Mouse (Mus musculus) ovary, postnatal 36 days (tissue): ENCODE data around the gene Bex4.
"Not testable (repeated sequence)": the region's sequence is repeated elsewhere in the genome, so short reads cannot be mapped to it uniquely, and the experiment has no call there.

Experiments
- DNase-seq: peaks from one replicate; pipeline ENCODE4 v3.0.0; 2022; ENCODE audit warnings: low spot score, mixed read lengths

The Bex4 gene

DNA sequence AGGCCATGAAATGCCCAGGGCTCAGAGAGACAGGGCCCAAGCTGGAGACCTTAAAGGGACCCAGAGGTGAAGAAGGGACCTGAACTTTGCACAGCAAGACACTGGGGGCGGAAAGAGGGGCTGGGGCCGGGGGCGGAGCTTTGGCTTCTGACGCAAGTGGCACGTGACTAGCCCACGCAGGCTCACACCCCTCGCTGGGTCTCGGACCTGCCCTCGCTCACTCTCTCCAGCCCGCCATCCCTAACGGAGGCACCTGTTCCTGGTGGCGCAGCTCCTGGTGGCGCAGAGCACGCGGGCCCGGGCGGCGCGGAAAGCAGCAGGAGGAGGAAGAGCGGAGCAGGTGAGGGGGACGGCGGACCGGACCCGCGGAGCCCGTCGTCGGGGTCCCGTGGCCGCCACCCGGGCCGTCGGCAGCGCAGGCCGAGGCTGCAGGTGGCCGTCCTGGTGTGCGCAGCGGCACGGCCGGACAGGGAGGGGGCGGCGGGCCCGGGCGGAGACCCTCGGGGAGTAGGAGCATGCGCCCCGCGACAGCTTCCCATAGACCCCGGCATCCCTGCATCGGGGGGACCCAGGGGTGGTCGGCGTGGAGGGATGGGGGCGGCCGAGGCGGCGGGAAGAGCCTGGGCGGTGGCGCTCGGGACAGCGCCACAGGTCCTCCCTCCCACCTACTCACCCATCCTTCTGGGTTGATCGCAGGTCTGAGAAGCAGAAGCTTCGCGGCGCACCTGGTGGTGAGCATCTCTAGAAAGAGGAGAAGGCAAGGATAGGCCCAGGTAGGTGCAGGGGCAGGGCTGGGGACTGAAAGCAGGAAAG, at the start of gene Bex4:
Gene Bex4 (plus strand): TSS at position 170 of the 813 bp plus-strand sequence.
- DNase-seq: not testable (repeated sequence)

DNA sequence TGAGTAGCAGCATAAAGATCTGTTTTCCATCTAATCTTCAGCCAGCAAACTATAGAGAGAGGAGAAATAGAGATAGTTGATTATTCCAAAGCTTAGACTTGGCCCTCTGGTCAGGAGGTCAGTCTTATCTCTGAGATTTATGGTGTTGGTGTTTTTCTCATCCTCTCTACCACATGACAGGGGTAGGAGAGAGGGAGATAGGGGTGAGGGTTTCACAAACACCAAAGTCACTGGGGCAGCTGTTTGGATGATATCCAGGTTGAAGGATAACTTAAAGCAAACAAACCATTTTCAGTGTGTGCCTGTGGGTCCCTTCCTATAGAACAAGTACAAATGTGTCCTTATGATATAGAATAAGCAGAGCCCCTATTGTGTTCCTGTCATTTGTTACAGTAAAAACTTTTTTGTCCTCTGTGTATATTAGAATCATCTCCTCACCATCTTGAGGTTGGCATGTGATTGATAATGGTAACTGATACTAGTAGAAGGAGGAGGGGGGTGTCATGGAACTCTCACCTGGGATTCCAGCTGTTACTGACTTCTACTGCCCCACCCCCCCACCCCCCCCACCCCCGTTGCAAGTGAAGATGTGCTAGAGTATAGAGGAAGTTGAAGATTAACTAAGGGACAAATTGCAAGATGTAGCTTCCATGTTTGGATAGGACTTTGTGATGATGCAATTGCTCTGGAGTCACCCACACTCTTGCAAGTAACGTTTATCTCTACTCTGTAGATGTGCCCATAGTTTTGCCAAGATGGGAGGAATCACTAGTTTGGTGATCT, 46.1 kb upstream of the Bex4 start:
- DNase-seq: no peak

DNA sequence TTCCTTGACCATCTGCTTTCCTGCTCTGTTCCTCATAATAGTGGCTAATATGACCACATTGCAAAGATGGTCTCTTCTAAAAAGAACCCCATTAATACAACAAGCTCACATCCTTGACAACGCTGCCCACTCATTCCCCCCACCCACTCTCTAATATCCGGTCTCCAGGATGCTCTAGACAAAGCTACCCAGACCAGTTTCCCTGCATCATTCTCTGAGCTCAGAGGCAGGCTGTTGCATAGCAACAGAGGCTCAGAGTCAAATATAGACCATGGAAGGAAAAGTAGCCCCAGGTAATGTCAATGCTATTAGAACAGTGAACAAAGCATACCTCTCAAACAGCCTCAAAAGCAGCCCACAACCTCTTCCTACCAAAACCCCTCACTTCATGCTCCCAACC, 44.4 kb upstream of the Bex4 start:
- DNase-seq: no peak

DNA sequence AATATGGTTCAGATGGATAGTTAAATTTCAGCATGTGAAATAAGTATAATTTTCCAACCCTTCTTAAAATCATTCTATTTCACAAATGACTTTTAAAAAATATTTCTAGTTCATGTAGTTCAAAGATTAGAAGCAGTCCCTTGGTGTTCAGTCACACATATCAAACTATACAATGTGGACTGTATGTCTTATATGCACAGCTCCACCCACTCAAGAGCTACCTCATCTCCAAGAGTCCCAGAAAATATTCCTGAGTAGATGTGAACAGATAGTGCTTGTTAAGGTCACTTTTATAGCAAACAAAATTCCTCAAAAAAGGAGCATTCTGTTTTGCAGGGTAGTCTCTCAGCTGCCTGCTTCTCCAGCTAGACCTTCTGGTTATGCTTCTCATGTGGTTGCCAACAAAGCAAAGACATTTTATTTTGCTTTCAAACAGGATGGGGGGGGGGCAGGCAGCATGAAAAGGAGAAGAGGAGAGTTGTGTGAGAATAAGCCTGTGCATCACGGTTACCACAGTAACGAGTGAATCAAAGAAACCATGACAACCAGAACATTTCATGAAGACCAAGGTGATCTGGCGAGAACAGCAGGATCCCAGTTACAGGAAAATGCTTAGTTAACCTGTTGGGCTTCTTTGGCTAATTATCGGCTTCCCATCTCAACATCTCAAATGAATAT, 34.6 kb upstream of the Bex4 start:
- no peak for DNase-seq

DNA sequence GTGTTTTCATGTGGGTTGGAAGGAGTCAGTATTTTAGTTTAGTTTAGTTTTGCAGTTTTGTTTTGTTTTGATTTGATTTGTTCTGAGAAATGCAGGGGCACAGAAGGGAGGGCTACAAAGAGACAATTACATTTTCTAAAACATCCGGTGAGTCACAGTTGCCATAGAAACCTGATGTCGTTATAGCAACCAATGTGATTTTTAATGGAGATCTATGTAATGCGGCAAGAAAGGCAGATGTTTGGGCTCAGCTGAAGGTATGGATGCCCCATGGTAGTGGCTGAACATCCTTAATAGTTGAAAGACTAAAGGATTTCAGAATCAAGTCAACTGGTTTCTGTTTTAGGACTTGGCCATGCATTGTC, 34.1 kb upstream of the Bex4 start:
- no peak for DNase-seq

DNA sequence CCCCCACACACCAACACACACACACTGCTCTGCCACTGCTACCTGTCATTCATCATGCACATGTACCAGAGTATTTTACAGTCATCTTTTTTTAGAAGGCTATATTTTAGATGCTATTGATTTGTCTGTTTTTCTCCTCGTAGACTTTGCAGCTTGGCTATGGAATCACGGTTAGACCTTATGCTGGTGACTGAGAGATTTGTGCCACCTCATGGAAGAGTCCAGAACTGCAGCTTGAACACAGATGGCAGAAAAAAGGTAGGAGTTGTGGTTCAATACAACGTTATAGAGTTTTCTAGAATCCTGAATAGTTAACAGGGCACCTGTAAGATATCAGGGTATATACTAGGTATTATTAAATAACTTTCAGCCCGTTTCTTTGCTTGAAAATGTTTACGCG, 30.9 kb upstream of the Bex4 start:
- no peak for DNase-seq

DNA sequence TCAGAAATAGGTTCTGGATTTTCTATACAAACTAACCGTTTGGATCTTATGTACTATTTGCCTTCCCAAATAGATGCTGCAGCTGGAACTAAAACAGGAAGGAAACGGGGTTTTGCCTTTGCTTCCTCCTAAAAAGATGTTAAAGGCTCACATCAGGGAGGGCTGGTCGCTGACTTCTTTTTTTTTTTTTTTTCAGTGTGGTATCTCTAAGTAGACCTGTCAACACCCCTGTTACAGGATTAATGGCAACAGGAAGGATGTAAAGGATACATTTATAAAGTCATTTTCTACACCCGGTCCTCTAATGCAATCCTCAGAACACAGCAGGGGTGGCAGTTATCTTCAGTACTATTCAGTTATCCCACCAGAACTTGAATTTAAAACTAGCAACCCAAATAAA, 23.8 kb upstream of the Bex4 start:
- no peak for DNase-seq

DNA sequence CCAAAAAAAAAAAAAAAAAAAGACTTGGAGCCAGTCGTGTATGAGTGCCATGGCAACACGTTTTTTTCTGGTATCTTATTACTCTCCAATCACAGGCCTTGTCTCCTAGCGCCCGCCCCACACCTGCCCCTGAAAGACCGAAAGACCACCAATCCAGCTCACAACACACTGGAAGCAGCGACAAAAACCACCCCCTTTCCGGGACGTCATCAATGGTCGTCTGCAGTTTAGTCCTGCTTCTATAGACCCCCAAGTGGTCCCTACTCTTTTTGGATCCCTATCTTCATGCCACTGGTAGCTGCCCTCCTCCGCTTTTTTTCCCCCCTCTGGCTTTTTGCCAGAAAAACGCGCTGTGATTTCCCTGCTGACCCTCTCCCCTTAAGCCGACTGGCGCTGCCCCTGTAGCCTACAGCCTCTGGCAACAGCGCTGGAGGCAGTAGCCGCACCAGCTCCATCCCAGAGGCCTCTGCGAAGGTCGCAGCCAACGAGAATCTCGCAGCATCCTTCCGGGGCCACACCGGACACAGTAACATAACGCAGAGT, 23.3 kb upstream of the Bex4 start:
- peak; percentile 26 for DNase-seq

DNA sequence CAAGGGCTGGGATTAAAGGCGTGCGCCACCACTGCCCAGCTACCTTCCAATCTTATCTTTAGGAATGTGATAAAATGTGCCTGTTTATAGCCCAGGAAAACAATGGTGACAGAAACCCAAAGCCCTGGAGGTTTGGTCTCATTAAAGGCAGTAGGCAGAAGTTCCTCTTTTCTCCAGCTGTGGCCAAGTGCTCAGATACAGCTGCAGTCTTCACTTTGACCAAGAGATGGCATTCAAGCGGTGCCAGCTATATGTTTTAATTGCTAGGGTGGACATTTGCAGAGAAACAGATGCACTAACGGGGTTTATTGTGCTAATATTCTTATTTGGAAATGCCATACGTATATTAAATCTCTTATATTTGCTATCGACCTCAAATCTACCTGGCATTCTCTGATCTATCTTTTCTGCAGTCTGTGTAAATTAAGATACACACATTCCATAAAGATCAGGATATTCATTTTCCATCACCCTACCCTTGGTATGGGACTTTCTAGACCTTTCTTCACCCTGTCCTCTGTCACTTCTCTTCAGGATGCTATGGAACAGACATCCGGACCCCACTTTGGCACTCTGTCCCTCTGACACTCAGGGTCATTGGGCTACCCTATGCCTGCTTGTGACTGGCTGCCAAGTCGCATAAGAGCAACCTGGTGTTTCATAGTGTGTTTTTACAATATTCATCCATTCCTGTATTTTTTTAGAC, 11.6 kb upstream of the Bex4 start:
- DNase-seq: no peak

DNA sequence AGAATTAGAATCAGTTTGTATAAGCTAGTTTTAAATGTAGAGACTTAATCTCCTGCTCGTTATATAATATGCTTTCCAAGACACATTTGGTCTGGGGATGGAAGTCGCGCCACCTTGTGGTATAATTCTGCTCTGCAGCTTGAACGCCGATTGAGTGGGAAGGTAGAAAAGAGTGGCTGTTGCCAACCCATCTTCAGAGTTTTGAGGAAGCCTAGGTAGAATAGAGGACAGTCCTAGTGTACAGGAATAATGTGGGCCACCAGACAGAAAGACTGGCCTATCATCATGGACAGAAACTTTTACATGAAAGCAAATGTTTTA, 11.1 kb upstream of the Bex4 start:
- DNase-seq: peak; percentile 29

DNA sequence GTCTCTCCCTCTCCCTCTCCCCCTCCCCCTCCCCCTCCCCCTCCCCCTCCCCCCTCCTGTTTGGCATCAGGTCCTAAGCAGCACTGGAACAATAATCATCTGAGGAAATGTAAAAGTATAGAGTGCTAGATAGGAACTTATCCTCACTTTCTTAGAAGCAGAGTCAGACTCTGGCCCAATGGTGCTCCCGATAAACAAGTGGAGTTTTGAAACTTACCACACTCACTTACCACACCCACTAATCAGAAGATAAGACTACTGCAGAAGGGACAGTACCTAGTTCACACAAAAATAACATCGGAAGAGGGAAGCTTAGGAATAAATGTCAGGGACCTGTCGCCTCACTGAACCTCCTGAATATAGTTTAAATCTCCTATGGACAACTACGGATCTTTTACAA, 3.2 kb upstream of the Bex4 start:
- no peak for DNase-seq

DNA sequence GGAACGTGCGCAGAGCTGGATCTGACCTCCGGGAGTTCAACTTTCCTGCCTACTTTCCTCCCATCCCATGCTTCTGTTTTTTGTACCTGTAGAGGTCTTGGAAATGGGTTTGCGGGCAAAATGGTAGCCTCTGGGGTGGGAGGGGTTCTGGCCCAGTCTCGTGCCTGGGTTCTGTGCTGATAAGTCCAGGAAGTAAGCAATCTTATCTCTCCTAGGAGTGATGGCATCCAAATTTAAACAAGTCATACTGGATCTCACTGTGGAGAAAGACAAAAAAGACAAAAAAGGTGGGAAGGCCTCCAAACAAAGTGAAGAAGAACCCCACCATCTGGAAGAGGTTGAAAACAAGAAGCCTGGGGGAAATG, 826 bp downstream of the Bex4 start:
- not testable (repeated sequence) for DNase-seq

DNA sequence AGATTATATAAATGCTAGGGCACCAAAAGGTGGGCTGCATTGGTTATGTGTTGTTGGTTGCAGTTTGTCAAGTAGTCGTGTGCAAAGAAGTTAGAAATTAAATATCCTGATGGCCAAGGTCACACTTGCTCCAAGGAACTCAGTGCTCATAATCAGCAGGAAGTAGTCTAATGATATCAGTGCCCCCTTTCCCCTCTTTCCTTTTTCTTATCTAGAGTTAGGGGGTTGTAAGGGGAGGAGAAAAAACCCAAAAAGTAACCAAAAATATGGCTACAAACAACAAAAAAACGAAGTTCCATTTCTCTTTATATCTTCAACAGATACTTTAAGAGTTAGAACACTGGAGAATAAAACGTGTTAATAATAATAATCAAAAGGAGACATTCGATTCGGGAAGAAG, 2.6 kb downstream of the Bex4 start:
- no peak for DNase-seq

DNA sequence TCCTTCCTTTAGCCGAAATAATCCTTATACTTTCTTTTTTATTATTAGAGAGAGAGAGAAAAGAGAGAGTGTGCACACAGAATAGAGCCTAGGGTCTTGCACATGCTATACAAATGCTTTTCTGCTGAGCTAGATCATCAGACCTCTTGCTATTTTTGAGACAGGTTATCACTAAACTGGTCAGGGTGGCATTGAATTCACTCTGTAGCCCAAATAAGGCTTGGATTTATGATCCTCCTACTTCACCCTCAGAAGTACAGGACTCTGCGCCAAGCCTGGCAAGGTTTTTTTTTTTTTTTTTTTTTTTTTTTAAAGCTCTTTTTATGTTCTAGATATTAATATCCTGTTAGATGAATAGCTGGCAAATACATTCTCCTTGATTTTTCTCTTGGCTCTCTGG, 4.9 kb downstream of the Bex4 start:
- DNase-seq: no peak

DNA sequence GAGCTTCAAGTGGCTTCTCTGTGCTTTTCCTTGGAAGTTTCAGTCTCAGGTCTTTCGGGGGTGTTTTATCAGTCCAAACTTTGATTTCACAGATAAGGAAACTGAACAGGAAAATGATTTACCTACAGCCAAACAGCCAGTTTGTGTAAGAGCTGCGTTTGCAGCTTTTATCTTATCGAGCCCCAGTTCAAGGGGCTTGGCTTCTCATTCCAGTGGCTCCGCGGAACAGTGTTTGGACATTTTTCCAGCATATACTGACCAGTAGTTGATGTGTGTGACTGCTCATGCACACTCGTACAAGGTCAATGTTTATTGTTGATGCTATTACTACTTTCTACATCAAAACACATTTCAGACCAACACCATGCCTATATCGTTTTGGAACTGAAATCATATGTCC, 5.4 kb downstream of the Bex4 start:
- no peak for DNase-seq

DNA sequence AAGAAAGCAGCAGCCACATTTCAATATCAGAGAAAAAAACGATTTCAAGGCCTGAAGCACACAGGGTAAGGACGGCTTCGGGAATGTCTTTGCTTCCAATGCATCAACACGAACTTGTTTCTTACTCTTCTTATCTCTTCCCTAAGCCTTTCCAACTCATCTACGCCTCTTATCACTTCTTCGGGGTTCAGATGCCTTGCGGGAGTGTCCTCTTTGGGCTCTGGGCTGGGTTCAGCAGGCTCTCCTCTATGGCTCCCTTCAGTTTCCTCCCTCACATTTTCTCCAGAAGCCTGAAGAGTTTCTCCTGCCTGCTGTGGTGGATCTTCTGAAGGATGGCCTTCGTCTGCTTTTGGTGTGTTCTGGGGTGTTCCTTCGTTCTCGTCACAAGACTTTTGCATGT, 31.8 kb downstream of the Bex4 start:
- DNase-seq: peak; percentile 7

DNA sequence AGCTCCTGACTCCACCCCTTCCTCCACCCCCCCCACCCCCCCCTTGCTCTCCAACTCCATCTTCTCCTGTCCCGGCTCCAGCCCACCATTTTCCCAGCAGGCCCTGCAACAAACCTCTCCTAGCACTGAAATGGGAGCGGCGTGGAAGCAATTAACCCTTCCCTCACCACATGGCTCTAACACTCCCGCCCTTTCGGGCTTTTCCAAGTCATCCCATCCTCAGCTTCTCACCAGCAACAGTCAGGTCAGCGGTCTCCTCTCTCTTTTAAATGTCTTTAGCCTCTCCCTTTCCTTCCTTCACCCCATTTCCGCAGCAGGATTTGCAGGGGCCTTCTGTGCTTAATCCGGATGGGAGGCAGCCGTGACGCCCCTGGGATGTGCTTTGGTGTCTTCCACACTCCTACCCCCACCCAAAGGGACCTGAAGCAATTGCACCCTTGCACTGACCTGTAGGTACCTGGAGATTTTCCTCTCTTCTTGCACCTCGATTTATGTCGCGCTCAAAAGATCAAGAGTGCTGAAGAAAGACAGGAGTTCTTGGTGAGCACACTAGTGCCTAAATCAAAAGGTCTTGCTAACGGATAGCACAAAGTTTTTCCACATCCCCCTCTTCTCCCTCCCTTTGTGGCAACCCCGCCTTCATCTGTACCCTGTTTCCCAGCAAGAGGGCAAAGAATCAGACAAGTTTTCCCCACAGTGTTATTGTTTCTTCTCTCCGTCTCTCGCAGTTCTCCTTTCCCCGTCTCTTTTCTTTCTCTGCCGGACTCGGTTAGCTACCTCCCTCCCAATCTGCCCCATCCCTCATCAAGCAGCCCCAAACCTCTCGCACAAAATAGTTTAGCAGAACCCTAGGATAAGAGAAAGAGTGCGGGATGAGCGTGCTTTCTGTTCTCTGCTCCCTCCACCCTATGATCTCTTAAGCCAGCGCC, 32.7 kb downstream of the Bex4 start:
- peak; percentile 66 for DNase-seq

DNA sequence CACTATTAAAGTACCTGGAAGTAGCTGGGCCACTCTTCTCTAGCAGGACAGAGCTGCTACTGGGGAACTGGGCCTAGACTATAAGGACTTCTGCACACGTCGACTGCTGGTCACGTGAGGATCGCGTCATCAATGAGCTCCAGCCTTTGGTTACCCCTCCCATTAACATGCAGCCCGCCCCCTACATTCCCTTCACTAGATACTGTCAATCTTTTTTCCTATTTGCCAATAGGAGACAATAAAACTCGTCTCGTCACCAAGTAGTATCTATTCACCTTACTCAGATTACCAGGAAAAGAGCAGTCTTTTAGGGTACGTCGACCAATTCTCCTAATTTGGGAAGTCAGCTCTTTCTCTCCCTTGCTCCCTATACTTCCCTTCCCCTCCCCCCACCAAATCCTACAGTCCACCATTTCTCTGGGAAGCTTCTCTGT, 33.3 kb downstream of the Bex4 start, which contains the start of gene Tceal8:
Gene Tceal8 (minus strand): TSS at position 225 of the 434 bp plus-strand sequence.
- peak; percentile 58 for DNase-seq

DNA sequence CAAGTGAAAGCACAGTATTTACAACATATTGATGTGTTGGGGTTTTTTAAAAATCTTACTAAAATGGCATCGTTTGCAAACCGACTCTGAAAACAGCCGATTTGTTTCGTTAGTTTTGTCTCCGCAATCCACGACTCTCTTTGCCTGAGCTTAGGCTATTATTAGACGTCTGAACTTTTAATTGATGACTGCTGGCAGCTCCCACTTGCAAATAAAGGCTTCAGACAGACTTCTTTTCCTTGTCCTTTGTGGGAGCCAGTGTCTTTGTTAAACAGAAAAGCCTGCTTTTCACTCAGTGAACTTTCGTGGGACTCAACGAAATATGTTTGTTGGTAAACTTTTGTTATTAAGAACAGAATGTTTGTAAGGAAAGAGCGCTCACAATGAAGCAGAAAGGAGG, 34.0 kb downstream of the Bex4 start:
- DNase-seq: no peak

DNA sequence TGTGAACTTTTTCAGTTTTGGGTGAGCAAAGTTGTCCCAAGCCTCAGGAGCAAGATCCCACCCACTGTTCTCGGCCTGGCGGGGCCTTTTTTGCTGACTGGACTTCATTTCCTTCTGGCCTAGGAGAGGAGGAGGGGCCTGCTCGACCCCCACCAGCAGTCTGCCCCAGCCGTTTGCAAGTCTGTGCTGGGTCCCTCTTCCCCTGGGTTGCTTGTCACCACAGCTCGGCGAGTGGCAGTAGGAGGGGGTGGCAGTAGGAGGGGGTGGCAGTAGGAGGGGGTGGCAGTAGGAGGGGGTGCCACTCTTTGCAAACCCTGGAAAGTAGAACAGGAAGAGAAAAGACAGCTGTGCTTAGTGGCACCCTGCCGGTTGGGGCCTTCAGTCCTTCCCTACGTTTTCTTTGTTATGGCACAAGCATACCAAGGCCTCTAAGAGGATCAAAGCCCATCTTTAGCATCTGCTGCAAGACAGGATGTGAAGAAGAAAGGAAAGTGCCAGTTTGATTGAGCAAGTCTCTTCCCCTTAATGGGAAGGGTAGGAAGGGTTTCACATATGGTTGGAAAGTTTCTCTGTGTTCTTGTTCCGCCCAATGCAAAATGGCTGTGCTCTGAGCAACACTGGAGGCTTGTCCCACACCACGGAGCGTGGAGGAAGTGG, 42.2 kb downstream of the Bex4 start:
- no peak for DNase-seq
